Mouse (Mus musculus) heart, postnatal 0 days (tissue): ENCODE measurements around the gene Nup62. TPM values are rescaled to one million over a fixed set of nuclear protein-coding genes. Genes with fewer than 3 reads are reported as not detected.
A peak's percentile ranks its signal among the peaks of the same experiment; 100 is the strongest.

Experiments used
- ATAC-seq: fragments of 200-750 bp; cut with Nextera tagmentation; 2 replicates; pipeline ENCODE4 v1.8.0; 2017; ENCODE audit warnings: low read depth, moderate number of reproducible peaks, moderate library complexity; ENCODE audit not compliant: insufficient read depth
- DNase-seq: peaks from one replicate; pipeline ENCODE4 v3.0.0-alpha.2; 2016; ENCODE audit warnings: low spot score
- H3K27ac ChIP-seq: fragments of 300-500 bp; sonication (generic); 2 replicates; pipeline ENCODE4 v1.5.1; 2014; ENCODE audit warnings: low read depth, mild to moderate bottlenecking
- H3K27me3 ChIP-seq: fragments of 300-500 bp; sonication (generic); 2 replicates; pipeline ENCODE4 v1.6.1; 2014; ENCODE audit warnings: low read length, mixed read lengths; ENCODE audit not compliant: control insufficient read depth, insufficient read depth
- H3K36me3 ChIP-seq: fragments of 300-500 bp; sonication (generic); replicated peaks from 2 replicates; pipeline ENCODE4 v1.6.1; 2014; ENCODE audit warnings: low read length, mixed read lengths; ENCODE audit not compliant: control insufficient read depth, insufficient read depth
- H3K4me1 ChIP-seq: fragments of 300-500 bp; sonication (generic); 2 replicates; pipeline ENCODE4 v1.6.1; 2014; ENCODE audit warnings: antibody characterized with exemption; ENCODE audit not compliant: control insufficient read depth, insufficient read depth
- H3K4me2 ChIP-seq: fragments of 300-500 bp; sonication (generic); 2 replicates; pipeline ENCODE4 v1.6.1; 2014; ENCODE audit warnings: low read depth, mild to moderate bottlenecking, low read length, moderate library complexity
- H3K4me3 ChIP-seq: fragments of 300-500 bp; sonication (generic); 2 replicates; pipeline ENCODE4 v1.5.1; 2014; ENCODE audit warnings: low read depth, low read length
- H3K9ac ChIP-seq: fragments of 300-500 bp; sonication (generic); replicated peaks from 2 replicates; pipeline ENCODE4 v1.6.1; 2014; ENCODE audit warnings: low read depth, low read length, mixed read lengths
- H3K9me3 ChIP-seq: fragments of 300-500 bp; sonication (generic); replicated peaks from 2 replicates; pipeline ENCODE4 v1.6.1; 2016; ENCODE audit warnings: low read length; ENCODE audit not compliant: control insufficient read depth
- CTCF ChIP-seq: IDR thresholded peaks from 2 replicates; pipeline ENCODE4 v1.5.1; 2016; ENCODE audit warnings: antibody characterized with exemption, control low read depth, low read depth
- EP300 ChIP-seq: IDR thresholded peaks from 2 replicates; pipeline ENCODE4 v1.6.1; 2016; ENCODE audit warnings: antibody characterized with exemption, low read depth
- WGBS: fragments of 180-500 bp; shearing (Covaris S2); extraction: QIAGEN DNeasy Blood & Tissue Kit; methylation state at CpG from one replicate; pipeline ENCODE4 v1.1.7; 2014; 5-methylcytosine and 5-hydroxymethylcytosine counted together
- polyA plus RNA-seq: library from polyadenylated mRNA; unstranded; fragments of >200 nt; fragmentation: Nextera tagmentation; extraction: Ambion mirVana; gene quantifications from 2 replicates; pipeline ENCODE4 v1.2.1, GENCODE M21; 2015
- total RNA-seq: library from RNA; depleted of rRNA; stranded (reverse); fragments of >200 nt; gene quantifications from 2 replicates; pipeline ENCODE4 v1.2.3, GENCODE M21; 2014; ENCODE audit warnings: low replicate concordance

Nup62 gene
- total and polyA plus RNA-seq, 2 experiments from 2014 or later, result 40.9 to 75.3 TPM

GRCm38 (mm10) chr7:44853065-44853464, 37.2 kb downstream of the Nup62 start:
- H3K27me3 ChIP-seq, result no peaks in the 10 kb centered on the region
- no peak overlapping the region for H3K27ac ChIP-seq
- no peak overlapping the region for H3K4me2 ChIP-seq
- 0 out of 2 replicates have a peak overlapping the region, but pooled peaks have one; percentile 63 for H3K4me3 ChIP-seq
- ATAC-seq (no peak), DNase-seq (no peak)
- H3K9ac ChIP-seq, result no peak overlapping the region
- H3K9me3 ChIP-seq, result no peaks in the 10 kb centered on the region
- TF ChIP-seq EP300 (no peak), CTCF (no peak)
- H3K4me1 ChIP-seq, result peaks cover 29% of the 10 kb centered on the region
- WGBS, result 84% methylated on average over 2 of the region's 2 CpGs
- 0 out of 2 replicates have a peak, but pooled peaks cover 4% of the 10 kb centered on the region for H3K36me3 ChIP-seq

GRCm38 (mm10) chr7:44853596-44854355, 37.9 kb downstream of the Nup62 start:
- Histone ChIP-seq H3K9me3 (no peaks in the 10 kb centered on the region), H3K4me1 (peaks cover 30% of the 10 kb centered on the region), H3K27me3 (no peaks in the 10 kb centered on the region), H3K4me3 (peak overlapping the region; percentile 63), H3K27ac (peak overlapping the region; percentile 97), H3K36me3 (0 out of 2 replicates have a peak, but pooled peaks cover 4% of the 10 kb centered on the region), H3K4me2 (peak overlapping the region; percentile 83), H3K9ac (peak overlapping the region; percentile 79)
- 25% methylated on average over 26 of the region's 26 CpGs for WGBS
- no peak for TF ChIP-seq CTCF
- TF ChIP-seq EP300, result no peak
- DNase-seq (no peak), ATAC-seq (no peak)

GRCm38 (mm10) chr7:44854356-44855031, 38.6 kb downstream of the Nup62 start:
- Histone ChIP-seq H3K27me3 (no peaks in the 10 kb centered on the region), H3K9me3 (no peaks in the 10 kb centered on the region), H3K9ac (peak overlapping the region; percentile 79), H3K36me3 (0 out of 2 replicates have a peak, but pooled peaks cover 4% of the 10 kb centered on the region), H3K27ac (peak overlapping the region; percentile 97), H3K4me1 (peaks cover 30% of the 10 kb centered on the region), H3K4me3 (peak overlapping the region; percentile 63), H3K4me2 (peak overlapping the region; percentile 83)
- peak; percentile 57 for ATAC-seq
- TF ChIP-seq EP300 (peak; percentile 59; the same call in 1 of the 2 replicates), CTCF (no peak)
- peak; percentile 79 for DNase-seq
- WGBS, result 2% methylated on average over 43 of the region's 45 CpGs

- no peak for DNase-seq
- peak overlapping the region; percentile 79 for H3K9ac ChIP-seq
- no peak for ATAC-seq
- no peak for TF ChIP-seq EP300
- peaks cover 30% of the 10 kb centered on the region for H3K4me1 ChIP-seq
- 0 out of 2 replicates have a peak, but pooled peaks cover 4% of the 10 kb centered on the region for H3K36me3 ChIP-seq
- peak overlapping the region; percentile 63 for H3K4me3 ChIP-seq
- H3K4me2 ChIP-seq, result peak overlapping the region; percentile 83
- WGBS, result 35% methylated on average over 10 of the region's 10 CpGs
- H3K9me3 ChIP-seq, result no peaks in the 10 kb centered on the region
- H3K27ac ChIP-seq, result peak overlapping the region; percentile 97
- H3K27me3 ChIP-seq, result no peaks in the 10 kb centered on the region
Measured at GRCm38 (mm10) chr7:44855036-44855435, 39.1 kb downstream of the Nup62 start.

GRCm38 (mm10) chr7:44856265-44856916, 40.5 kb downstream of the Nup62 start:
- TF ChIP-seq CTCF (no peak), EP300 (no peak)
- H3K9me3 ChIP-seq, result no peaks in the 10 kb centered on the region
- peak overlapping the region; percentile 74; the same call in 1 of the 2 replicates for H3K9ac ChIP-seq
- peak overlapping the region; percentile 84 for H3K27ac ChIP-seq
- 60% methylated on average over 9 of the region's 9 CpGs for WGBS
- H3K4me1 ChIP-seq, result peaks cover 24% of the 10 kb centered on the region
- DNase-seq (no peak), ATAC-seq (no peak)
- peak overlapping the region; percentile 95 for H3K4me2 ChIP-seq
- H3K4me3 ChIP-seq, result peak overlapping the region; percentile 84
- 0 out of 2 replicates have a peak, but pooled peaks cover 5% of the 10 kb centered on the region for H3K36me3 ChIP-seq
- no peaks in the 10 kb centered on the region for H3K27me3 ChIP-seq
